Comparison of ENCODE assay signal across 38 mouse cellular contexts in the genomic region with DNA sequence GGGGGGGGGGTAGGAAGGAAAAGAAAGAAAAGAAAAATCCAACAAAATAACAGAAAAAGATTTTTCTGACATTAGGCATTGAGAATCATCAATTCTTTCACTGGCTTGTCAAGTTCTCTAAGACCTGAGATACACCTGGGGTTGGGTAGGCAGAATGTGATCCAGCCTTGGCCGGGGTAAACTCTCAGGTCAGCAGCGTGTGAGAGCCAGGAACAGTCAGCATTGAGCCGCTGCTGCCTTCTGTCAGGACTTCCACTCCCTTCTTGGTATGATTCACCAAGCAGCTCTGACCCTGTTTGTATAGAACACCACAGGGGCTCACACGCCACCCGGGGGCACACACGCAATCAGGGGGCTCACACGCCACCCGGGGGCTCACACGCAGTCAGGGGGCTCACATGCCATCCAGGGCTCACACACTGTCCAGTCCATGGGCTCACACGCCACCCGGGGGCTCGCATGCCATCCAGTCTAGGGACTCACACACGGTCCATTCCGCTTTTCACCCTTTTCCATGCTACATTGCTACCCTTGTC. TPM values are rescaled to one million over a fixed set of nuclear protein-coding genes. Genes with fewer than 3 reads are reported as not detected.
DNase-seq lines count a peak whose midpoint lies in the region; ATAC-seq and TF ChIP-seq lines count a peak whose summit lies in the region.
"Had no signal": no experiment of that assay in that cellular context is flagged by ENCODE, and none has a peak within 500 bp of the region (broad histone marks: within the 10 kb centered on the region; RNA-seq: fewer than 3 reads in every experiment).

No protein-coding gene starts in this region.

- H3K4me1 ChIP-seq in heart, adult 2 months (ENCODE audit: control insufficient read depth, insufficient read depth, low read length), result peaks cover 37% of the 10 kb centered on the region
- H3K4me1 ChIP-seq in heart, embryonic 15.5 days (replicated peaks), result peaks cover 81% of the 10 kb centered on the region
- H3K4me1 ChIP-seq in G1E (ENCODE audit: insufficient read depth, low read depth, low read length), result no peaks in the 10 kb centered on the region
- peaks cover 68% of the 10 kb centered on the region for H3K4me1 ChIP-seq in heart, postnatal 0 days (ENCODE audit: control insufficient read depth, insufficient read depth)
- H3K4me1 ChIP-seq in intestine, postnatal 0 days (replicated peaks; ENCODE audit: control insufficient read depth, insufficient read depth, low read length), result 0 out of 2 replicates have a peak, but pooled peaks cover 7% of the 10 kb centered on the region
- H3K4me1 ChIP-seq: liver, embryonic 15.5 days had no signal

- H3K27ac ChIP-seq in heart, adult 2 months, result peak overlapping the region; percentile 28; the same call in 1 of the 2 replicates
- H3K27ac ChIP-seq in heart, embryonic 15.5 days, result peak overlapping the region; percentile 98
- H3K27ac ChIP-seq in heart, postnatal 0 days (ENCODE audit: low read depth), result peak overlapping the region; percentile 98
- no peak overlapping the region for H3K27ac ChIP-seq in intestine, postnatal 0 days (ENCODE audit: low read depth, low read length)
- H3K27ac ChIP-seq: embryonic facial prominence, embryonic 10.5 days; embryonic facial prominence, embryonic 15.5 days; layer of hippocampus, adult 2 months; left cerebral cortex, adult 2 months; limb, embryonic 12.5 days; liver, embryonic 15.5 days had no signal

- WGBS in heart, adult 2 months, result 79% methylated on average over 14 of the region's 14 CpGs
- WGBS in heart, embryonic 15.5 days, result 83% methylated on average over 14 of the region's 14 CpGs
- WGBS in heart, postnatal 0 days, result 68% methylated on average over 14 of the region's 14 CpGs
- 91% methylated on average over 14 of the region's 14 CpGs for WGBS in intestine, postnatal 0 days

- H3K36me3 ChIP-seq in heart, adult 2 months (ENCODE audit: control insufficient read depth, insufficient read depth, low read length), result peaks cover 5% of the 10 kb centered on the region; the same call in 1 of the 2 replicates
- H3K36me3 ChIP-seq in heart, embryonic 15.5 days, result no peaks in the 10 kb centered on the region
- H3K36me3 ChIP-seq in G1E (replicated peaks), result no peaks in the 10 kb centered on the region
- H3K36me3 ChIP-seq in heart, postnatal 0 days (replicated peaks; ENCODE audit: control insufficient read depth, insufficient read depth, low read length), result no peaks in the 10 kb centered on the region; the same call in 1 of the 2 replicates
- no peaks in the 10 kb centered on the region for H3K36me3 ChIP-seq in intestine, postnatal 0 days (ENCODE audit: control insufficient read depth, insufficient read depth)
- H3K36me3 ChIP-seq: embryonic facial prominence, embryonic 10.5 days; embryonic facial prominence, embryonic 15.5 days; limb, embryonic 12.5 days; liver, embryonic 15.5 days had no signal

- peak in 1 of 2 experiments; percentile 18 for DNase-seq in heart, adult 2 months
- DNase-seq in heart, adult 8-10 months (ENCODE audit: low spot score), result no peak
- no peak for DNase-seq in heart, adult 18-20 months
- DNase-seq in G1E (ENCODE audit: low spot score), result no peak
- DNase-seq in heart, postnatal 0 days (ENCODE audit: low spot score), result peak; percentile 5
- DNase-seq: adrenal gland, adult 8-10 months; B cell, adult 2 months; cerebellum, adult 2 months; cerebellum, postnatal 25 days; kidney, adult 2 months; kidney, postnatal 36 days; lung, embryonic 14.5 days; lung, postnatal 14 days; midbrain, embryonic 14.5 days; retina, postnatal 1 day; thymus, adult 18-20 months; thymus, postnatal 25 days had no signal

- H3K79me2 ChIP-seq in heart, adult 2 months (replicated peaks; ENCODE audit: control insufficient read depth, insufficient read depth, low read length), result peaks cover 8% of the 10 kb centered on the region

- no peaks in the 10 kb centered on the region for H3K9me3 ChIP-seq in heart, embryonic 15.5 days (replicated peaks)
- peaks cover 66% of the 10 kb centered on the region for H3K9me3 ChIP-seq in G1E (replicated peaks)
- no peaks in the 10 kb centered on the region for H3K9me3 ChIP-seq in heart, postnatal 0 days (replicated peaks; ENCODE audit: control insufficient read depth, low read length)
- no peaks in the 10 kb centered on the region for H3K9me3 ChIP-seq in intestine, postnatal 0 days (ENCODE audit: control insufficient read depth)
- H3K9me3 ChIP-seq: embryonic facial prominence, embryonic 10.5 days; embryonic facial prominence, embryonic 15.5 days; limb, embryonic 12.5 days; liver, embryonic 15.5 days had no signal

- no peak for TF ChIP-seq EP300 in heart, adult 2 months (IDR thresholded peaks at IDR 0.05; ENCODE audit: insufficient read depth, low read depth, low read length)
- no peak for TF ChIP-seq EP300 in heart, postnatal 0 days (IDR thresholded peaks at IDR 0.05; ENCODE audit: low read depth)

- ATAC-seq in heart, embryonic 15.5 days (replicated peaks; ENCODE audit: insufficient number of reproducible peaks, insufficient read depth, low FRiP score, low read depth), result no peak
- no peak for ATAC-seq in G1E (ENCODE audit: extremely low read depth, insufficient number of reproducible peaks, low FRiP score, poor library complexity, severe bottlenecking)
- ATAC-seq in heart, postnatal 0 days (ENCODE audit: insufficient read depth, low read depth), result no peak
- no peak for ATAC-seq in intestine, postnatal 0 days
- ATAC-seq: forebrain, embryonic 14.5 days; hindbrain, embryonic 16.5 days had no signal

- H3K9ac ChIP-seq in heart, adult 2 months (ENCODE audit: low read depth, low read length), result peak overlapping the region; percentile 38
- H3K9ac ChIP-seq in heart, embryonic 15.5 days, result no peak overlapping the region
- H3K9ac ChIP-seq in heart, postnatal 0 days (replicated peaks; ENCODE audit: low read depth, low read length), result peak overlapping the region; percentile 4
- H3K9ac ChIP-seq in intestine, postnatal 0 days (ENCODE audit: low read depth, low read length), result no peak overlapping the region
- H3K9ac ChIP-seq: embryonic facial prominence, embryonic 15.5 days; limb, embryonic 12.5 days; liver, embryonic 15.5 days; lung, embryonic 14.5 days had no signal

- TF ChIP-seq POLR2A in heart, adult 2 months (IDR thresholded peaks at IDR 0.05; ENCODE audit: insufficient read depth, low read depth, low read length), result no peak

- intact Hi-C loops in heart, adult 2 months (cut with DNase I), result no loop called here

- no peak for TF ChIP-seq CTCF in heart, adult 2 months (IDR thresholded peaks at IDR 0.05)
- TF ChIP-seq CTCF in G1E (IDR thresholded peaks at IDR 0.05; ENCODE audit: low read depth, low read length), result no peak
- no peak for TF ChIP-seq CTCF in heart, postnatal 0 days (IDR thresholded peaks at IDR 0.05; ENCODE audit: low read depth)
- no peak for TF ChIP-seq CTCF in intestine, postnatal 0 days (IDR thresholded peaks at IDR 0.05; ENCODE audit: low read depth)

- H3K4me2 ChIP-seq in heart, embryonic 15.5 days, result no peak overlapping the region
- no peak overlapping the region for H3K4me2 ChIP-seq in heart, postnatal 0 days (ENCODE audit: low read depth, low read length)
- no peak overlapping the region for H3K4me2 ChIP-seq in intestine, postnatal 0 days (replicated peaks; ENCODE audit: low read depth)
- H3K4me2 ChIP-seq: embryonic facial prominence, embryonic 15.5 days; limb, embryonic 12.5 days; liver, embryonic 15.5 days; lung, embryonic 14.5 days had no signal

- no peak overlapping the region for H3K4me3 ChIP-seq in heart, adult 2 months
- H3K4me3 ChIP-seq in heart, embryonic 15.5 days, result no peak overlapping the region
- 0 out of 2 replicates have a peak overlapping the region, but pooled peaks have one; percentile 3 for H3K4me3 ChIP-seq in G1E (ENCODE audit: low read depth, low read length)
- no peak overlapping the region for H3K4me3 ChIP-seq in heart, postnatal 0 days (ENCODE audit: low read depth, low read length)
- no peak overlapping the region for H3K4me3 ChIP-seq in intestine, postnatal 0 days (ENCODE audit: low read depth, low read length)
- H3K4me3 ChIP-seq: embryonic facial prominence, embryonic 10.5 days; embryonic facial prominence, embryonic 15.5 days; layer of hippocampus, adult 2 months; left cerebral cortex, adult 2 months; limb, embryonic 12.5 days; liver, embryonic 15.5 days had no signal

- H3K27me3 ChIP-seq in heart, adult 2 months (ENCODE audit: control insufficient read depth, insufficient read depth, low read length), result no peaks in the 10 kb centered on the region
- no peaks in the 10 kb centered on the region for H3K27me3 ChIP-seq in heart, embryonic 15.5 days
- no peaks in the 10 kb centered on the region for H3K27me3 ChIP-seq in G1E (ENCODE audit: insufficient read depth, low read length)
- H3K27me3 ChIP-seq in heart, postnatal 0 days (ENCODE audit: control insufficient read depth, insufficient read depth, low read length), result no peaks in the 10 kb centered on the region
- H3K27me3 ChIP-seq in intestine, postnatal 0 days (replicated peaks; ENCODE audit: control insufficient read depth, insufficient read depth, low read length), result no peaks in the 10 kb centered on the region
- H3K27me3 ChIP-seq: embryonic facial prominence, embryonic 15.5 days; limb, embryonic 12.5 days; liver, embryonic 15.5 days had no signal

RNA-seq across cellular contexts. Expression of a gene that starts 9.7 kb away (rescaled TPM):
- total RNA-seq in heart, adult 2 months (2021), result 10 to 100 TPM; 63.5 to 75.5 TPM
- polyA plus RNA-seq in heart, adult 2 months (2012; rRNA removed), result 32.9 and 44.2 TPM in 2 replicates
- 10 to 100 TPM; 55.4 to 72.1 (median 61.1) TPM for total RNA-seq in heart, adult 8-10 months (2022)
- polyA plus RNA-seq in heart, embryonic 15.5 days (2015; fragmentation: Nextera tagmentation; extraction: Ambion mirVana), result 136 and 149 TPM in 2 replicates
- 10 to 100 TPM; 62.9 to 67.0 TPM for total RNA-seq in heart, adult 18-20 months (2021)
- not detected in 2 replicates for total RNA-seq in G1E (2014; fragmentation: Nextera tagmentation)
- 0.22 and 0.29 TPM in 2 replicates for total RNA-seq in G1E (2017)
- not detected in 2 replicates for polyA plus RNA-seq in G1E (2012)
- 120 and 135 TPM in 2 replicates for total RNA-seq in heart, postnatal 0 days (2014; rRNA removed; ENCODE audit: low replicate concordance)
- 140 and 168 TPM in 2 replicates for polyA plus RNA-seq in heart, postnatal 0 days (2015; fragmentation: Nextera tagmentation; extraction: Ambion mirVana)
- polyA plus RNA-seq in intestine, postnatal 0 days (2015; fragmentation: Nextera tagmentation; extraction: Ambion mirVana), result 79.2 and 85.3 TPM in 2 replicates

RNA-seq across cellular contexts. Expression of a gene that starts 38.8 kb away (rescaled TPM):
- total RNA-seq in heart, adult 2 months (2021), result 1 to 10 TPM; 1.7 to 2.6 TPM
- polyA plus RNA-seq in heart, adult 2 months (2012; rRNA removed), result 1.4 and 2.3 TPM in 2 replicates
- 1 to 10 TPM; 2.0 to 4.4 (median 3.3) TPM for total RNA-seq in heart, adult 8-10 months (2022)
- polyA plus RNA-seq in heart, embryonic 15.5 days (2015; fragmentation: Nextera tagmentation; extraction: Ambion mirVana), result 2.9 and 3.0 TPM in 2 replicates
- total RNA-seq in heart, adult 18-20 months (2021), result 1 to 10 TPM; 2.4 to 2.9 TPM
- total RNA-seq in G1E (2014; fragmentation: Nextera tagmentation), result not detected in 2 replicates
- 0.17 and 0.22 TPM in 2 replicates for total RNA-seq in G1E (2017)
- polyA plus RNA-seq in G1E (2012), result not detected in 2 replicates
- total RNA-seq in heart, postnatal 0 days (2014; rRNA removed; ENCODE audit: low replicate concordance), result 7.1 and 8.4 TPM in 2 replicates
- polyA plus RNA-seq in heart, postnatal 0 days (2015; fragmentation: Nextera tagmentation; extraction: Ambion mirVana), result 5.1 and 5.6 TPM in 2 replicates
- polyA plus RNA-seq in intestine, postnatal 0 days (2015; fragmentation: Nextera tagmentation; extraction: Ambion mirVana), result 75.4 and 93.3 TPM in 2 replicates
- total RNA-seq: adrenal gland, adult 8-10 months; layer of hippocampus, adult 2 months; layer of hippocampus, postnatal 14 days; monocyte, adult 5-6 weeks had no signal
- polyA plus RNA-seq: cerebellum, adult 2 months; hindbrain, embryonic 11.5 days; midbrain, embryonic 14.5 days had no signal

RNA-seq across cellular contexts. Expression of a gene that starts 55.3 kb away (rescaled TPM):
- total RNA-seq in heart, adult 2 months (2021), result not detected
- polyA plus RNA-seq in heart, adult 2 months (2012; rRNA removed), result not detected in 2 replicates
- total RNA-seq in heart, adult 8-10 months (2022), result not detected
- not detected in 2 replicates for polyA plus RNA-seq in heart, embryonic 15.5 days (2015; fragmentation: Nextera tagmentation; extraction: Ambion mirVana)
- not detected for total RNA-seq in heart, adult 18-20 months (2021)
- total RNA-seq in G1E (2014; fragmentation: Nextera tagmentation) (not detected in 2 replicates), G1E (2017) (not detected in 2 replicates)
- not detected in 2 replicates for polyA plus RNA-seq in G1E (2012)
- total RNA-seq in heart, postnatal 0 days (2014; rRNA removed; ENCODE audit: low replicate concordance), result not detected in 2 replicates
- not detected in 2 replicates for polyA plus RNA-seq in heart, postnatal 0 days (2015; fragmentation: Nextera tagmentation; extraction: Ambion mirVana)
- polyA plus RNA-seq in intestine, postnatal 0 days (2015; fragmentation: Nextera tagmentation; extraction: Ambion mirVana), result not detected in 2 replicates
- total RNA-seq: adrenal gland, adult 8-10 months; adrenal gland, postnatal 4 days; layer of hippocampus, adult 2 months; layer of hippocampus, postnatal 14 days; left cerebral cortex, adult 2 months; left cerebral cortex, postnatal 25 days; liver, adult 2 months; monocyte, adult 5-6 weeks had no signal
- polyA plus RNA-seq: embryonic facial prominence, embryonic 10.5 days; embryonic facial prominence, embryonic 15.5 days; forebrain, embryonic 14.5 days; gonadal fat pad, adult 2 months; hindbrain, embryonic 11.5 days; hindbrain, embryonic 16.5 days; intestine, embryonic 14.5 days; kidney, adult 2 months; kidney, embryonic 16.5 days; limb, embryonic 12.5 days; liver, adult 2 months; liver, embryonic 15.5 days; lung, embryonic 14.5 days; midbrain, embryonic 14.5 days; neural tube, embryonic 14.5 days; stomach, embryonic 14.5 days had no signal

Comparison
In these comparisons a context has a peak if more than half of its experiments do, and no peak if none do; other contexts are left out.
1. H3K9ac ChIP-seq: peak in heart, adult 2 months (single experiment) and heart, postnatal 0 days (single experiment); none in heart, embryonic 15.5 days (single experiment) and intestine, postnatal 0 days (single experiment).
2. RNA of a gene that starts 9.7 kb away (total RNA-seq): 120 to 135 TPM in heart, postnatal 0 days, 63.5 to 75.5 TPM in heart, adult 2 months, 62.9 to 67.0 TPM in heart, adult 18-20 months and 55.4 to 72.1 TPM in heart, adult 8-10 months; 0.22 to 0.29 TPM in G1E; every median in the first group is over 10 times any median in the second.